Mouse (Mus musculus): Measurements from ENCODE around the gene Prss53. TPM values are rescaled to one million over a fixed set of nuclear protein-coding genes. Genes with fewer than 3 reads are reported as not detected.
"Not testable (repeated sequence)": the region's sequence is repeated elsewhere in the genome, so short reads cannot be mapped to it uniquely, and the experiment has no call there.

Prss53 gene
- total RNA-seq, 1 experiment from 2014 or later: not detected

- ATAC-seq (ENCODE audit: extremely low read depth, insufficient number of reproducible peaks, low FRiP score, poor library complexity, severe bottlenecking): no peak
These were observed 27.4 kb upstream of the Prss53 start for GRCm38 (mm10) chr7:127918203-127918602.

GRCm38 (mm10) chr7:127915293-127915692, 24.5 kb upstream of the Prss53 start:
- ATAC-seq (ENCODE audit: extremely low read depth, insufficient number of reproducible peaks, low FRiP score, poor library complexity, severe bottlenecking): no peak

GRCm38 (mm10) chr7:127912938-127913337, 22.2 kb upstream of the Prss53 start:
- no peak for ATAC-seq (ENCODE audit: extremely low read depth, insufficient number of reproducible peaks, low FRiP score, poor library complexity, severe bottlenecking)

- peak; percentile 99 for ATAC-seq (ENCODE audit: extremely low read depth, insufficient number of reproducible peaks, low FRiP score, poor library complexity, severe bottlenecking)
These were observed 21.6 kb upstream of the Prss53 start, which contains the start of gene Kat8 for GRCm38 (mm10) chr7:127912190-127912871. Gene Kat8, plus strand, starts transcription at chr7:127912516.

GRCm38 (mm10) chr7:127908656-127909055, 17.9 kb upstream of the Prss53 start:
- ATAC-seq (ENCODE audit: extremely low read depth, insufficient number of reproducible peaks, low FRiP score, poor library complexity, severe bottlenecking): no peak

GRCm38 (mm10) chr7:127907939-127908338, 17.2 kb upstream of the Prss53 start:
- no peak for ATAC-seq (ENCODE audit: extremely low read depth, insufficient number of reproducible peaks, low FRiP score, poor library complexity, severe bottlenecking)

- peak; percentile 74 for ATAC-seq (ENCODE audit: extremely low read depth, insufficient number of reproducible peaks, low FRiP score, poor library complexity, severe bottlenecking)
These were observed 13.4 kb upstream of the Prss53 start, which contains the start of gene Bckdk for GRCm38 (mm10) chr7:127903971-127904796. Gene Bckdk, plus strand, starts transcription at chr7:127904082.

GRCm38 (mm10) chr7:127901772-127902171, 11.0 kb upstream of the Prss53 start:
- ATAC-seq (ENCODE audit: extremely low read depth, insufficient number of reproducible peaks, low FRiP score, poor library complexity, severe bottlenecking): no peak

- ATAC-seq (ENCODE audit: extremely low read depth, insufficient number of reproducible peaks, low FRiP score, poor library complexity, severe bottlenecking): no peak
These were observed 9.2 kb upstream of the Prss53 start for GRCm38 (mm10) chr7:127899997-127900396.

- ATAC-seq (ENCODE audit: extremely low read depth, insufficient number of reproducible peaks, low FRiP score, poor library complexity, severe bottlenecking): no peak
These were observed 7.6 kb upstream of the Prss53 start for GRCm38 (mm10) chr7:127898179-127898956.

GRCm38 (mm10) chr7:127897542-127897941, 6.8 kb upstream of the Prss53 start:
- no peak for ATAC-seq (ENCODE audit: extremely low read depth, insufficient number of reproducible peaks, low FRiP score, poor library complexity, severe bottlenecking)

- peak; percentile 51; the same call in 1 of the 2 replicates for ATAC-seq (ENCODE audit: extremely low read depth, insufficient number of reproducible peaks, low FRiP score, poor library complexity, severe bottlenecking)
These were observed 5.6 kb upstream of the Prss53 start for GRCm38 (mm10) chr7:127896384-127896783.

- not testable (repeated sequence) for ATAC-seq (ENCODE audit: extremely low read depth, insufficient number of reproducible peaks, low FRiP score, poor library complexity, severe bottlenecking)
These were observed 5.1 kb upstream of the Prss53 start for GRCm38 (mm10) chr7:127895891-127896290.

GRCm38 (mm10) chr7:127895442-127895841, 4.7 kb upstream of the Prss53 start, which contains the start of the genes Gm21974 and Vkorc1:
Gene Gm21974, minus strand, starts transcription at chr7:127895454.
Gene Vkorc1, minus strand, starts transcription at chr7:127895617.
- peak; percentile 86 for ATAC-seq (ENCODE audit: extremely low read depth, insufficient number of reproducible peaks, low FRiP score, poor library complexity, severe bottlenecking)

- no peak for ATAC-seq (ENCODE audit: extremely low read depth, insufficient number of reproducible peaks, low FRiP score, poor library complexity, severe bottlenecking)
These were observed 3.7 kb upstream of the Prss53 start for GRCm38 (mm10) chr7:127894480-127894879.

- no peak for ATAC-seq (ENCODE audit: extremely low read depth, insufficient number of reproducible peaks, low FRiP score, poor library complexity, severe bottlenecking)
These were observed 1.9 kb downstream of the Prss53 start for GRCm38 (mm10) chr7:127888821-127889220.

GRCm38 (mm10) chr7:127887781-127888180, 3.0 kb downstream of the Prss53 start:
- no peak for ATAC-seq (ENCODE audit: extremely low read depth, insufficient number of reproducible peaks, low FRiP score, poor library complexity, severe bottlenecking)

- no peak for ATAC-seq (ENCODE audit: extremely low read depth, insufficient number of reproducible peaks, low FRiP score, poor library complexity, severe bottlenecking)
These were observed 3.6 kb downstream of the Prss53 start for GRCm38 (mm10) chr7:127887191-127887590.

GRCm38 (mm10) chr7:127886551-127886950, 4.2 kb downstream of the Prss53 start:
- ATAC-seq (ENCODE audit: extremely low read depth, insufficient number of reproducible peaks, low FRiP score, poor library complexity, severe bottlenecking): no peak
